Mouse (Mus musculus): ENCODE data around the gene Alpk3. TPM values are rescaled to one million over a fixed set of nuclear protein-coding genes. Genes with fewer than 3 reads are reported as not detected.

The Alpk3 gene
- polyA plus RNA-seq, 1 experiment from 2014 or later = not detected

DNA sequence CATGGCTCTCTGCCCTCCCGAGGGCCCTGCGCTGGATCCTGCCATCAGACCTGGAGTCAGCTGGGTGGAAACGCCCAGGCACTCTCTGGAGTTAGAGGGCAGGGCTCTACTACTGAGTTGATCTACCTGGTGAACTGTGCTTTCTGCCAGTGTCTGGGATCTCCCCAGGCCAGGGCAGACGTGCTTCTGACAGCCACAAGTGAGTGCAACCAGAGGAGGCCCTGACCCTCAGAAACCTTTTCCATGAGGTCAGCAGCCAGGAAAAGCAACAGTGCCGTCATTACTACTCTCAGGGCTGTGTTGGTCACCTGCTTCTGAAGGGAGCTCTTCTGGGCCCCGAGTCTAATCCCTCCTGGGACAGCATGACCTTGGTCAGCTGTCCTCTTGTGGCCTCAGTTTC is 19.6 kb downstream of the Alpk3 start:
- ATAC-seq (replicated peaks; ENCODE audit: low FRiP score) = no peak
- Histone ChIP-seq H3K9ac (ENCODE audit: low read length) (no peak overlapping the region), H3K4me1 (replicated peaks; ENCODE audit: control insufficient read depth, insufficient read depth, low read length) (no peaks in the 10 kb centered on the region), H3K27me3 (ENCODE audit: control insufficient read depth, insufficient read depth, low read length) (no peaks in the 10 kb centered on the region), H3K4me2 (ENCODE audit: low read depth, low read length, severe bottlenecking) (no peak overlapping the region), H3K9me3 (ENCODE audit: control insufficient read depth, low read length) (no peaks in the 10 kb centered on the region), H3K4me3 (ENCODE audit: low read depth, low read length) (no peak overlapping the region), H3K27ac (ENCODE audit: low read depth, low read length) (no peak overlapping the region), H3K36me3 (ENCODE audit: control insufficient read depth, insufficient read depth, low read length) (no peaks in the 10 kb centered on the region)
- DNase-seq (ENCODE audit: low spot score) = no peak
- 80% methylated on average over 6 of the region's 6 CpGs for WGBS

DNA sequence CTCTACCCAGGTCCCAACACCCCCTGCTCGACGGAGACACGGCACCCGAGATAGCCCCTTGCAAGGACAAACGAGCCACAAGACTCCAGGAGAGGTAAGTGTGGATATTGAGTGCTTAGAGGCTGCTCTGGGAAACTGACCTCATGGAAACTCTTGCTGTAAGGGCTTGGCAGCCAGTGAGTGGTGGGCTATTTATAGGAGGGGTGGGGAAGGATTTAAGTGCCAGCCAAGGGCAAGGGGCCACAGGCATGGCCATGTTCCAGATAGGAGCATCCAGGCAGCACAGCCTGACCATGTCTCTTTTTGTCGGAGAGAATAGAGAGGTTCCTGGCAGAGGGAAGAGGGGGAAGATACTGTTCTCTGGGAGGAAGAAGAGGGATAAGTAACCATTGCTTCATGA is 21.3 kb downstream of the Alpk3 start:
- 90% methylated on average over 6 of the region's 6 CpGs for WGBS

DNA sequence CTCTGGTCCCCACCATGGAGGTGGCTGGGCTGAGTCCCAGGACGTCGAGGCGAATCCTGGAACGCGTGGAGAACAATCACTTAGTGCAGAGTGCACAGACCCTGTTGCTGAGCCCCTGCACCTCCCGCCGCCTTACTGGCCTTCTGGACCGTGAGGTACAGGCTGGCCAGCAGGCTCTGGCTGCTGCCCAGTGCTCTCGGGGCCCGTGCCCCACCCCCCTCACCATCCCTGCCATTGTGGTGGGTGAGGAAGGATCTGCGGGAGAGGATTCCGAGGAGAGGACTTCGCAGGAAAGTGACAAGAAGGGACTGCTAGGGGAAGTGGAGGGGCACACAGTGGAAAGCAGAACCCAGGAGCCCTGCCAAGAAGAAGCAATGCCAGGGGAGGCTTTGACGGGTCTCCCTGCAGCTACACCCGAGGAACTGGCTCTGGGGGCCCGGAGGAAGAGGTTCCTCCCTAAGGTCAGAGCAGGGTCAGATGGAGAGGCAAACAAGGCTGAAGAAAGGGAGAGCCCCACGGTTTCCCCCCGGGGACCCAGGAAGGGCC is 36.1 kb downstream of the Alpk3 start:
- 56% methylated on average over 18 of the region's 18 CpGs for WGBS

More for the DNA sequence above, 21.3 kb downstream of the Alpk3 start:
- no peaks in the 10 kb centered on the region for H3K9me3 ChIP-seq (ENCODE audit: control insufficient read depth, low read length)
- H3K27ac ChIP-seq (ENCODE audit: low read depth, low read length) = no peak overlapping the region
- ATAC-seq (replicated peaks; ENCODE audit: low FRiP score) = no peak
- no peaks in the 10 kb centered on the region for H3K4me1 ChIP-seq (replicated peaks; ENCODE audit: control insufficient read depth, insufficient read depth, low read length)
- DNase-seq (ENCODE audit: low spot score) = no peak
- H3K4me3 ChIP-seq (ENCODE audit: low read depth, low read length) = no peak overlapping the region
- no peak overlapping the region for H3K9ac ChIP-seq (ENCODE audit: low read length)
- H3K4me2 ChIP-seq (ENCODE audit: low read depth, low read length, severe bottlenecking) = no peak overlapping the region
- no peaks in the 10 kb centered on the region for H3K36me3 ChIP-seq (ENCODE audit: control insufficient read depth, insufficient read depth, low read length)
- no peaks in the 10 kb centered on the region for H3K27me3 ChIP-seq (ENCODE audit: control insufficient read depth, insufficient read depth, low read length)

DNA sequence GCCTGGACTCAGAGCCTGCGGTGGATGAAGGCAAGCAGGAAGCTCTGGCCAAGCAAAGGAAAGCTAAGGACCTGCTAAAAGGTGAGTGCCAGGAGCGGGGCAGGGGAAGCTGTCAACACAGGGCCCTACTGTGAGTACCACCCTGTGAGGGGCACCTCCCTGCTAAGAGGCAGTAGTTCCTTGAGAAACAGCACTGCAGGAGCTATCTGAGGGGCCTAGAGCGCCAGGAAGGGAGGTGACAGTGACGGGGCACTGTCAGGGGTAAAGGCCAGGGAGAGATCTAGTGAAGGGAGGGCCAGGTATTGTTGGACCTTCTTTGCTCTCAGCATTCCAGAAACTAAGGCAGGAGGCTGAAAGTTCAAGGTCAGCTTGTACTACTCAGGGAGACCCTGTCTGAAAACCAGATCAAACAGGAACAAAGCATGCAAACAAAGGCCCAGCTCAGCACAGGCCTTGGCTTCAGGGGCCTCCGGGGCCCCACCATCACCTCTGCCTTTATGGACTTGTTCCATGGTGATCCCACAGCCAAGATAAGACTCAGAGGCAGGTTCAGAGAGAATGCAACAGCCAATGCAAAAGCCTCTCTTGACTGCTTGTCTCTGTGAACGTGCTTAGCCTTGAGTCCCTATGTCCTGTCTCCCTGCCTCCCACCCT is 36.8 kb downstream of the Alpk3 start:
- no peaks in the 10 kb centered on the region for H3K4me1 ChIP-seq (replicated peaks; ENCODE audit: control insufficient read depth, insufficient read depth, low read length)
- H3K4me2 ChIP-seq (ENCODE audit: low read depth, low read length, severe bottlenecking) = no peak overlapping the region
- no peaks in the 10 kb centered on the region for H3K36me3 ChIP-seq (ENCODE audit: control insufficient read depth, insufficient read depth, low read length)
- H3K4me3 ChIP-seq (ENCODE audit: low read depth, low read length) = no peak overlapping the region
- ATAC-seq (replicated peaks; ENCODE audit: low FRiP score) = no peak
- no peak overlapping the region for H3K9ac ChIP-seq (ENCODE audit: low read length)
- no peaks in the 10 kb centered on the region for H3K27me3 ChIP-seq (ENCODE audit: control insufficient read depth, insufficient read depth, low read length)
- H3K9me3 ChIP-seq (ENCODE audit: control insufficient read depth, low read length) = no peaks in the 10 kb centered on the region
- DNase-seq (ENCODE audit: low spot score) = no peak
- H3K27ac ChIP-seq (ENCODE audit: low read depth, low read length) = no peak overlapping the region
- 73% methylated on average over 6 of the region's 6 CpGs for WGBS

More for the DNA sequence above, 36.1 kb downstream of the Alpk3 start:
- Histone ChIP-seq H3K9ac (ENCODE audit: low read length) (no peak overlapping the region), H3K4me3 (ENCODE audit: low read depth, low read length) (no peak overlapping the region), H3K4me1 (replicated peaks; ENCODE audit: control insufficient read depth, insufficient read depth, low read length) (no peaks in the 10 kb centered on the region), H3K36me3 (ENCODE audit: control insufficient read depth, insufficient read depth, low read length) (no peaks in the 10 kb centered on the region), H3K4me2 (ENCODE audit: low read depth, low read length, severe bottlenecking) (no peak overlapping the region), H3K27ac (ENCODE audit: low read depth, low read length) (no peak overlapping the region), H3K27me3 (ENCODE audit: control insufficient read depth, insufficient read depth, low read length) (no peaks in the 10 kb centered on the region), H3K9me3 (ENCODE audit: control insufficient read depth, low read length) (no peaks in the 10 kb centered on the region)
- no peak for DNase-seq (ENCODE audit: low spot score)
- no peak for ATAC-seq (replicated peaks; ENCODE audit: low FRiP score)

DNA sequence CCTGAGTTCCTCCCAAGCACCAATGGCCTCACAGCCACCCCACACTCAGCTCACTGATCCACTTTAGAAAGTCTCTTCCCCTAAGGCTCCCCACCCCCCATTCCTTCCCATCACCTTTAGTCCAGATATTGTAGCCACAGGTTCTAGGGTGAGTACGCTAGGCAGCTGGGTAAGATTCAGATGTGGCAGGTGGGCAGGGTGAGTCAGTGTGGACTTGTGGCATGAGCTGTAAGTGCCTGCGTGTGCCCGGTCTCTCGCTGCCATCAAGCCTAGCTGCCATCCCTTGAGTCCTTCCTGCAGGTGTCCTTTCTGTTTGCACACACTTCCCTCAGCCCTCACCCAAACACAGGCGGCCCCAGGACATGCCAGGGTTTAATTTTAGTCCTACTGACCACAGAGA is 42.9 kb downstream of the Alpk3 start:
- 85% methylated on average over 5 of the region's 5 CpGs for WGBS
- Histone ChIP-seq H3K36me3 (ENCODE audit: control insufficient read depth, insufficient read depth, low read length) (no peaks in the 10 kb centered on the region), H3K4me1 (replicated peaks; ENCODE audit: control insufficient read depth, insufficient read depth, low read length) (no peaks in the 10 kb centered on the region), H3K9me3 (ENCODE audit: control insufficient read depth, low read length) (no peaks in the 10 kb centered on the region), H3K4me2 (ENCODE audit: low read depth, low read length, severe bottlenecking) (no peak overlapping the region), H3K9ac (ENCODE audit: low read length) (no peak overlapping the region), H3K27me3 (ENCODE audit: control insufficient read depth, insufficient read depth, low read length) (no peaks in the 10 kb centered on the region), H3K4me3 (ENCODE audit: low read depth, low read length) (no peak overlapping the region), H3K27ac (ENCODE audit: low read depth, low read length) (no peak overlapping the region)
- DNase-seq (ENCODE audit: low spot score) (no peak), ATAC-seq (replicated peaks; ENCODE audit: low FRiP score) (no peak)

DNA sequence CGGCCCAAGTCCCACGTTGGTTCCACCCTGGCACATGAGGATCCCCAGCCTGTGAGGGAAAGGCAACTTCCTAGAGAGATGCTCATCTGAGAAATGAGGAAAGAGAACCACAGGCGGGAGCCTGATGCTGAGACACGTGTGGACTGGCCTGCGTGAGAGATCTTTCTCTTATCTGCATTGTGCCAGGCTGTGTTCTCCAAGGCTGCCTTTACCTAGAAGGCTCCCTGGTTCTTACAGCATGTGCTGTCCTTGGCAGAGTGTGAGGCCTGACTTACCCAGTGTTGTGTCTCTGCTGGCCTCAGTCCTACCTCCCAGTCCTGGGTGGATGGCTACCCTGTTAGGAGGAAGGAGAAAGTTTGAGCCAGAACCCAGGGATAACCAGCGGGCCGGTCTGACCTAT is 45.5 kb downstream of the Alpk3 start:
- ATAC-seq (replicated peaks; ENCODE audit: low FRiP score) (no peak), DNase-seq (ENCODE audit: low spot score) (no peak)

DNA sequence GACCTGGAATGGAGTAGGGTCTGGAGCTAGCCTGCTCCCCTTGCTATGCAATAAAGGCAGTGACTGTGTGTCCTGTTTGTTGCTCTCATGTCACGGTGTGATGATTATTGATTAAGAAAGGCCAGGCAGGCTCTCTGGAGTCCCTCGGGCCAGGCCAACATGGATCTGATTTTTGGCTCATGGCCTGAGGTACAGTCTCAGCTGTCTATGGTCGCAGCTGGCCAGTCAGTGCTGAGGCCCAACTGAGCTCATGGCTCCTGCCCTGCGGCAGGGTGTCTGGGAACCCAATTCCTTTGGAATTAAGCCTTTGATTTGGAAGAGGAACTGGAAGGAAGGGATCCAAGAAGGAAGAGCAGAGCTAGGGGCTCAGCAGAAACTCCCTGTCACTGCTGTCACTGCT is 48.1 kb downstream of the Alpk3 start:
- H3K9me3 ChIP-seq (ENCODE audit: control insufficient read depth, low read length) = no peaks in the 10 kb centered on the region
- H3K4me3 ChIP-seq (ENCODE audit: low read depth, low read length) = no peak overlapping the region
- H3K36me3 ChIP-seq (ENCODE audit: control insufficient read depth, insufficient read depth, low read length) = no peaks in the 10 kb centered on the region
- no peak overlapping the region for H3K4me2 ChIP-seq (ENCODE audit: low read depth, low read length, severe bottlenecking)
- no peaks in the 10 kb centered on the region for H3K4me1 ChIP-seq (replicated peaks; ENCODE audit: control insufficient read depth, insufficient read depth, low read length)
- H3K9ac ChIP-seq (ENCODE audit: low read length) = no peak overlapping the region
- H3K27me3 ChIP-seq (ENCODE audit: control insufficient read depth, insufficient read depth, low read length) = no peaks in the 10 kb centered on the region
- WGBS = 72% methylated on average over 4 of the region's 4 CpGs
- no peak for ATAC-seq (replicated peaks; ENCODE audit: low FRiP score)
- H3K27ac ChIP-seq (ENCODE audit: low read depth, low read length) = no peak overlapping the region
- DNase-seq (ENCODE audit: low spot score) = no peak

More for the DNA sequence above, 45.5 kb downstream of the Alpk3 start:
- Histone ChIP-seq H3K4me1 (replicated peaks; ENCODE audit: control insufficient read depth, insufficient read depth, low read length) (no peaks in the 10 kb centered on the region), H3K27ac (ENCODE audit: low read depth, low read length) (no peak overlapping the region), H3K36me3 (ENCODE audit: control insufficient read depth, insufficient read depth, low read length) (no peaks in the 10 kb centered on the region), H3K27me3 (ENCODE audit: control insufficient read depth, insufficient read depth, low read length) (no peaks in the 10 kb centered on the region), H3K4me3 (ENCODE audit: low read depth, low read length) (no peak overlapping the region), H3K4me2 (ENCODE audit: low read depth, low read length, severe bottlenecking) (no peak overlapping the region), H3K9me3 (ENCODE audit: control insufficient read depth, low read length) (no peaks in the 10 kb centered on the region), H3K9ac (ENCODE audit: low read length) (no peak overlapping the region)
- 91% methylated on average over 7 of the region's 7 CpGs for WGBS

DNA sequence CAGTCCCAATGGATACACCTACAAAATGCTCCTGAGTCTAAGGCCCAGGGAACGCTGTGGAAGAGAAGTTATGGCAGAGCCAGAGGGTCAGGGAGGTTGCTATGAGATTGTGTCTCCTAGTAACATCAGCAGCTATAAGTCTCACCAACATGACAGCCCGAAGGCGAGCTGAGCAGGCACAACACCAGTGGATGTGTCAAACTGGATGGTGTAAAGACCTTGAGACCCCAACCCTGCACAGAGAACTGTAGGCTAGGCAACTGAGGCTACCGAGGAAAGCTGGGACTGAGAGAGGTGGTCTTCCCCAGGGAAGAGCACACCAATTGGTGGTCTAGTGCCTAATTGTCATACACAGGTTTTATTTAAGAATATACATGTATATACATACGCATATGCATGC is 50.8 kb downstream of the Alpk3 start:
- Histone ChIP-seq H3K27ac (ENCODE audit: low read depth, low read length) (no peak overlapping the region), H3K4me2 (ENCODE audit: low read depth, low read length, severe bottlenecking) (no peak overlapping the region), H3K36me3 (ENCODE audit: control insufficient read depth, insufficient read depth, low read length) (no peaks in the 10 kb centered on the region), H3K4me1 (replicated peaks; ENCODE audit: control insufficient read depth, insufficient read depth, low read length) (no peaks in the 10 kb centered on the region), H3K4me3 (ENCODE audit: low read depth, low read length) (no peak overlapping the region), H3K9me3 (ENCODE audit: control insufficient read depth, low read length) (no peaks in the 10 kb centered on the region), H3K9ac (ENCODE audit: low read length) (no peak overlapping the region), H3K27me3 (ENCODE audit: control insufficient read depth, insufficient read depth, low read length) (no peaks in the 10 kb centered on the region)
- WGBS = 93% methylated on average over 5 of the region's 5 CpGs
- DNase-seq (ENCODE audit: low spot score) = no peak
- ATAC-seq (replicated peaks; ENCODE audit: low FRiP score) = no peak

Measured in forebrain, embryonic 11.5 days (tissue).